Mouse (Mus musculus): ENCODE results near the gene Fndc5.

GRCm38 (mm10) chr4:129095276-129095675, 41.5 kb upstream of the Fndc5 start:
- TF ChIP-seq CTCF (IDR thresholded peaks at IDR 0.05; ENCODE audit: low read depth) (no peak), EP300 (optimal IDR thresholded peaks at IDR 0.05) (no peak)

All from stomach, postnatal 0 days (tissue).